Mouse (Mus musculus): ENCODE data around the gene Tmcc3. TPM values are rescaled to one million over a fixed set of nuclear protein-coding genes. Genes with fewer than 3 reads are reported as not detected.

Gene Tmcc3
- total RNA-seq, 2 experiments from 2014 or later, result 33.7 to 34.4 TPM

DNA sequence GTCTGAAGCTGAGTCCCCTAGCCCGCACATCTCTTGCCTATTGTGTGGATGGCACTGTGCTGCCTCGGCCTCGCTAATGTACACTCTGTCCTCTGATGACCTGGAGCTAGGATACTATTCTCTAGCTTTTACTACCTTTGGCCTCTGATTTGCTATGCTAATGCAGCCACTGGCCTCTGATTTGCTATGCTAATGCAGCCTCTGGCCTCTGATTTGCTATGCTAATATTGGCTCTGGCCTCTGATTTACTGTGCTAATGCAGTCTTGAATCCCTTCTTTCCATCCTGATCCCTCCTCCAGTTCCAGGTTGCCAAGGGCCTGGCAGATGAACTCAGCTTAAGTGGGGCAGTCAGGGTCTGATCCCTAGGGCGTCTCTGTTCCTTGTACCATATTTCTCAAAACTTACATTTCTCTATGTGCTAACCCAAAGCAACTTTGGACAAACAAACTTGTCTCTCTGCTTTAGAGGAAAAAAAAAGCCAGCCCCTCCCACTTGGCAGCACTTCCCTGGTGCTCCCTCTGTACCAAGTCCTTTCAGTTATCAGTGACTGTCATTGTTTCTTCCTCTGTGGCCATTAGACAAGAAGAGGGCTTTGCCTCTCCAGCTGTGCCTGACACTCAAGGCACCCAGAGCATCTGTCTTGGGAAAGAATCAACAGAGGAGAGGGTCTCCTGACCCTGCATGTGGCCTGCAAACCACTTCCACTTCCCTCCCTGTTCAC lies 237.9 kb downstream of the Tmcc3 start:
- DNase-seq, result peak; percentile 70

DNA sequence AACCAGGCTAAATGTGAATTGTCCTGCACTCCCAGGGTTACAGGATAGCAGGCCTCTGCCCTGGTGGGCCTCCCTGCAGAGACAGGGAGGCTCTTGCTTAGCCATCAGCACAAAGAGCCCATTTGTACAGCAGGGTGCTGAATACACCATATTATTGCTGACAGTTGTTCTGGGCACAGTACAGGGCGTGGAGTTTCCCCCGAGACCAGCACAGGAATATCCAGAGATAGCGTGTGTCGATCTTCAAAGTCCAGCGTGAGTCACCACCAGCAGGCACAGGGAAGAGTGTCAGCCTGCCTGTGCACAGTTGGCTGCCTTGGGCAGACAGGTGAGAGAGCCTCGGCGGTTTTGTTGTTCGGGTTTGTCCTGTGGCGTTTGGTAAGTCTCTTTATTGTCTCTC lies 238.9 kb downstream of the Tmcc3 start:
- no peak for DNase-seq

DNA sequence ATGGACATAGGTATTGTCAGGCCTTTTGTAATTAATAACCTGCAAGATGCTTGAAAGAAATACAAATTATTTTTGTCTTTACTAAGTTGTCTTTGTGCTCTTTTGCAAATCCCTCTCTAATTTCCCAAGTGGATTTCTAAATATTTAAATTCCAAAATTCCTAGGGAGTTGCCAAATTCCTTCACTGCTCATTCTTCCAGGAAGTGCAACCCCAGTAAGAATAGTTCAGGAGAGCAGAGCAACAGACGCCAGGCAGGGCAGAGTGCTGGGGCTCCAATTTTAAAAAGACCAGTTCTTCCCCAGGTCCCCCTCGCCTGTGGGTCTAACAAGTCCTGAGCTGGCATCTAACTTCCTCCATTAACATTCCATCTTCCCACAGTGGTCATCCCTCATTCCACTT lies 239.3 kb downstream of the Tmcc3 start:
- DNase-seq, result no peak

DNA sequence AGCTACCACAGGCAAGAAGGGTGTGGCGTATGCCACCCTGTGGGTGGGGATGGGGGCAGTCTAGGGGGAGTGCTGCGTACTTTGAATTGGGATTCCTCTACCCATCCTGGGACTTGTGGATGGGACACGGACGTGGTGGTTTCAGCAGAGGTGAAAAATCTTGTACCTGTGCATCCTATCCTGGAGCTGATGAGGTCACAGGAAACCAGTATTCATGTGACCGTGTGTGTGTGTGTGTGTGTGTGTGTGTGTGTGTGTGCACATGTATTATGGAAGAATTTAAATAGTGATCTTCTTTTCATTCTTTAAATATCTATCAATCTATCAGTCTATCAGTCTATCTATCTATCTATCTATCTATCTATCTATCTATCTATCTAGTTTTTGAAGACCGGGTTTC lies 239.8 kb downstream of the Tmcc3 start:
- no peak for DNase-seq

DNA sequence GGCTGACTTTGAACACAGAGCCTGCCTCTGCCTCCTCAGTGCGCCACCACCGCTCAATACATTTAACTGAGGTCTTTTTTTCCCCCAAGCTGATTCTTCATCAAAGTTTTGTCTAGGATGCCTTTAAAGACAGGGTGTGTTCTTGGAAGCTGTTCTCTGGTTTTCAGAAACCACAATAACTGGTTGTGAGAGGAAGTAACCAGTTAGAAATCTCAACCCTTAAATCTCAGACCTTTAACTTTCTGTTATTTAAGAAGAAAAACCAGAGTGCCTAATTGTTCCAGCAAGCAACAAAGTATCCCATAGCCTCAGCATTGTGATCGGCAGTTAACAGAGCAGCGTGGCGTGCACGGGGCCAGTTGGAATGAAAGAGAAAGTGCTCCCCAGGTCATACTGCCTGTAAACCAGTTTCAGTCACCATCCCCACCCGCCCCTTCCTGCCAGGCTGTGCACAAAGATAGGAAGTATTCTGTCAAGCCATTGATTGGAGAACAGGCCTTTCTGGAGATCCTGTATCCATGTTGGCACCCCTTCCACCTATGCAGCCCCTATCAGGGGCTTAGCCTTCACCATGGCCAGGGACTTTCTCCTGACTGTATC lies 240.3 kb downstream of the Tmcc3 start:
- DNase-seq, result no peak

DNA sequence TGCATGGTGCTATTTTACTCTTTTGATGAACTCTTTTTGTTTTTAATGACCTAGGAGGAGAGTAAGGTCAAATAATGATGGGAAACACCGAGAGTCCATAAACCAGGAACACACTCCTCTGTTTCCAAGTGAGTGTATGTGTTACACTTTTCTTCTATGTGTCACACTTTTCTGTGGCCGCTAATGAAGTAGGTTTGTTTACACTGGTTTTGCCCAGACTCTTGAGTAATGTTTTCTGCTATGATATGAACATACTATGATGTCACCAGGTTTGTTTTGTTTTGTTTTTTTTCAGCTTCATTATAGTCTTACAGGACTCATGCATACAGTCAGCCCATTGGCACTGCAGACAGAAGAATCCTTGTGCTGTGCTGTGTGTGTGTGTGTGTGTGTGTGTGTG lies 243.6 kb downstream of the Tmcc3 start:
- no peak for DNase-seq

DNA sequence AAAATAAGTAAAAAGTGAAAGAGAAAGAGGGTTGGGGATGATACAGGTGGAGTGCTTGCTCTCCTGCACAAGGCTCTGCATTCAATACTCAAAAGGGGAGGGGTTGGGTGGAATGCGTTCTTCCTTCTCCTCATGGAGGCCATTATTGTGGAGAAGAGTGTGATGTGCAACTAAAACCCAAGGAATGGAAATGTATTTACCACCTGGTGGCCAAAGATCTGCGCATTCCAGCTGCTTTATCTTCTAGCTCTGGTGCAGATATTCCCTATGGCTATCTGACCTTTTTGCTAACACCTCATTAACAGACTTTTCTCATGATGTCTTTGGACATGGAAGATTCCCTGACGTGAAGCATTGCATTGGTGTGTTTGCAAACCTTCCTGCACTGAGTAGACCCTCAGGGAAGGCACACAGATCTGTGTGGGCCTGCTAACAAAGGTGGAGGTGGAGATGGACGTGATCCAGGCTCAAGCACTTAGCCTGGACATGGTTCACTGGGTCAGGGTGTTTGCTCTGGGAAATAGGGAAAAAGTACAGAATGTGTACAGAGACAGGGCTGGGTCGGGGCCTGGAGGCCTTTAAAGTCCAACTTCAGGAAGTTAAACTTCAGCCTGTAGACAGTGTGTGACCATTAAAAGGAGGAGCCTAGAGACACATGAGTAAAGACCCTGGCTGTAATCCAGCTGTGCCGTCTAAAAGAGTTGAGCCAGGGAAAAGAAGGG lies 245.8 kb downstream of the Tmcc3 start:
- no peak for DNase-seq

DNA sequence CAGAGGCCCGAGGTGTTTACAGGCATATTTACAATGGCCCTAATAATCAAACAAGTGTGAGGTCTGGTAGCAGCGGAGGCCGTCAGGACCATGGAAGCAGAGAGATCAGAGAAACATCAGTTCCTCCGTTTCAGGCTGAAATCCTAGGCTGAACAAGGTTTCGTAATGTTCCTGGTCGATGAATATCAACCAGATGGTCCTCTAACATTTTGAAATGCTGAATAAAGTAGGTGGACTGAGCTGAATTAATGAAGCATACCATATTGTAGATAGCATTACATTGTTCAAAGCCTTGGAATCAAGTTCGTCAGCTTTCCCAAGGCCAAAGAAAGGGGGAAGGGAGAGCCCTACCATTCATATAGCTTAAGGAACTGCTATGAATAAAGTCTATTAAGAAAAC lies 247.1 kb downstream of the Tmcc3 start:
- no peak for DNase-seq

DNA sequence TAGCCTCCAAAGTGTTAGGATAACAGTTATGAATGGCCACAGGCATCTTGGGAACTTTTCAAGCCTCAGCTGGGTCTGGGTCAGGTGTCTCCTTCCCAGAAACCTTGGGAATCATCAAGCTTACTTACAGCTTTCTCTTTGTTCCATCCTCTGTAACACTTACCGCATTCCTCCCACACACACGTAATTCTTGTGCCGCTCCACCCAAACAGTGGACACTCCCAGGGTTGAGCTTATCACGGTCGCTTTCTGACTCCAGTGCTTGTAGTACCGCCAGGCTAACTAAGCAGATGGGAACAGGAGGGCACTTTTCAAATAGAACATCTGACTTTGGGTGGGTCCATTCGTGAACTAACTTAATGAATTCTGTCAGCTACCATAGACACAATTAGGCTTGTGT lies 249.6 kb downstream of the Tmcc3 start:
- no peak for DNase-seq

DNA sequence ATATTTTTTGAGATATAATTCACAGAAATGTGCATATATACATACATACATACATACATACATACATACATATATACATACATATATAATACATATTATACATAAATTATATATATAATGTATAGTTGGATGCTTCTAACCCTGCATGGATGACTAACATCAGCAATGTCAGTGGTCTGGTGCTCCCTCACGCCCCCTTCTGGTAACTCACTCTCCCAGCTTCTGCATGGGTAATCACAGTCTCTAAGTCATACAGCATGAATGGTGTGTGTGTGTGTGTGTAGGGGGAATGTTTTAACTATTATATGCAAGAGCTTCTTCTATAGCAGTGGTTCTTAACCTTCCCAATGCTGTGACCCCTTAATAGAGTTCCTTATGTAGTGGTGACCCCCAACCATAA lies 250.4 kb downstream of the Tmcc3 start:
- peak; percentile 66 for DNase-seq

DNA sequence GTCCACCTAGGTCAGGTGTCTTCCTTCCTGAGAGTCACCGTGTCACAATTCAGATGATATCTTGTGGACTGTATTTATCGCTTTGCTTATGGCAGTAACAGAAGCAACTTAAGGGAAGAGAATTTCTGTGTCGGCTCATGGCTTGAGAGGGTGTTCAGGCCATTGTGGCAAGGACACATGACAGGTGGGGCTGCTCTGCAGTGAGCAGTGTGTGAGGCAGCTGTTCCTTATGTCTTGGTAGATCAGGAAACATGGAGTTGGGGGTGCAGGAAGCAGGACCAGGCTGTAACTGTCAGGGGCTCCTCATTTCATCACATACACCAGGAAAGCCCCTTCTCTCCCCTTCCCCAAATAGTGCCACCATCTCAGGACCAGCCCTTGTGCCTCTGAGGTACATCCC lies 251.2 kb downstream of the Tmcc3 start:
- no peak for DNase-seq

DNA sequence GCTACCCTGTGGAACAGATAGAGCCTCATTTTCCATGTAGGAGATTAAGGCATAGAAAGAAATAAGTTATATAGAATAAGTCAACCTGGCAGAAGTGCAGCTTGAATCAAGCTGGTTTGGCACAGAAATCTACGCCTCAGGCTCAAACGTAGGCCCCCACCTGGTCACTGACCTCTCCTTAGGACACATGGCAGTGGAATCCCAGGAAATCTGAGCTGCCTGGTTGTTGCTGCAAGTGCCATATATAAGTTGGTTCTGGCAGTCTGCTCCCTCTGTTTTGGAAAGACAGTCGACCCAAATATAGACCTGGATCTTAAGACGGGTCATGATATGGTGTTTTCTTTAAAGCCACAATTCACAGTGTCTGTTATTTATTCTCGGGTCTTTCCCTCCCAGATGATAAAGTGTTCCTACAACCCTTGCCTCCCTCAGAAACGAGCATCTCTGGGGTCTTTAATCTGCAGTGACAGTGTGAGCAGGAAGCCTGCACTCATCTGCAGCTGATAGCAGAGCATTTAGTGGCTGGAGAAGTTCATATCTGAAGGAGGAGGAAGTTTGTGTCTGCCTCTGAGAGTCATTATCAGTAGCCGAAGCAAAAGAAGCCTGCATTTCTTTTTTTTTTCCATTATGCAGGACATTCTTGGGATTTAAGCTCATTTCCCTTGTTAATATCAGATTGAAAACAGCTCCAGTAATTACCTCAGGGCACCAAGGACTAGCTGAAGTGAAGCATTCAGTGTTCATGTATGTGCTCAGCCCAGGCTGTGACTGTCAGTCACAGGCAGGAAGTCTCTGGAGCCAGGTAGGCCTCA lies 253.9 kb downstream of the Tmcc3 start:
- no peak for DNase-seq

DNA sequence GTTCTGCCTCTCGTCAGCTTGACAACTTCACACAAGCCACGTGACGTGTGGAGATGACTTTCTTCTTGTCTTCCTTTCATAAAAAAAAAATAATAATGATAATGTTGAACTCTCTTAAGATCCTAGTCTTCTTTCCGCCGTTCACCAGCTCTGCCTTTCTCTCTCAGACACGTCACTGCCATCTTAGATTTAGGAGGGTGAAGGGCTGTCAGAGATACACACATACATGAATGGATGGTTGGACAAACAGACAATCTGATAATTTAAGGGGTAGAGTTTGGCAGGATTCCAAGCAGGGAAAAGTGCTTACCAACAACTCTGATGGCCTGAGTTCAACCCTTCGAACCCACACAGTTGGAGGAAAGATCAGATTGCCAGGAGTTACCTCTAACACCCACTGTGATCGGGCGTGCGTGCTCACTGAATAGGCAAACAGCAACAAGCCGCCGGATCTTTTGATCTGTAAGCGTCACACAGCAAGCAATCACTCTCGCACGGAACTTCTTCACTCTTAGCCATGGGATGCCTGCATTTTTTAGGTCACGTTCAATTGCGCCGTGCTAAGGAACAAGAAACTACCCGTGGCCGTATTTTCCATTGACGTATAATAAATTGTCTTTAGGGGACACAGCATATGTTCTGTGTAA lies 254.6 kb downstream of the Tmcc3 start:
- DNase-seq, result no peak

DNA sequence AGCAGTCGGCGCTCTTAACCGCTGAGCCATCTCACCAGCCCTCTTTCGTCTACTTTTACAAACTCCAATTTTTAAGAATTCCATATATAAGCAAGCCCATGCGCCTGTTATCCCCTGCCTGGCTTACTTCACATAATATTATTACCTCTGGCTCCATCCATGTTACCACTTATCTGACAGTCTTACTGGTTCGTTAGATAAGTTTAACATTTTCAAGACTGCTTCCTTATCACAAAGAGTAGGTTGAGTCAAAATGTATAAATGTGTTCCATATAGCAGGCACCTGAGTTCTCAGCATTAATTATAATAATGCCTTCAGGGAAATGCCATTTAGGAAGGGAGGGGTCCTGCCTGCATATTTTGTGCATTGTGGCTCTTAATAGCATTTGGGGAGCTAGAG lies 255.5 kb downstream of the Tmcc3 start:
- DNase-seq, result no peak

DNA sequence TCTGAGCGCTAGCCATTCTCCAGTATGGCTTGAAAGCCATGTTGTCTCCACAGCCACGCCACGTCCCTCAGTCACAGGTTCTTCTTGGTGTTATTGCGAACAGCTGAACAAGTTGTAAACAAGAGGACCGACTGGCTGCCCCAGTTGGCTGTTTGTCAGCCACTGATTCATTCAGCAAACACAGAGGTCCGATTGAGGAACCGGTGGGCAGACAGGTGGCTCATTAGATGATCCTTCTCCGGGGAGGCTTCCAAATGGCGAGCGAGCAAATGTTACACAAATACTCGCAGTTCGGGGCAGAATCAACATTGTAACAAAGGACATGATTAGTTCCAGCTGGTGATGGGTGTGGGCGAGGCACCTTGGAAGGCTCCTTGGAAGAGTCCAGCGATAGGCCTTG lies 256.2 kb downstream of the Tmcc3 start:
- DNase-seq, result no peak

DNA sequence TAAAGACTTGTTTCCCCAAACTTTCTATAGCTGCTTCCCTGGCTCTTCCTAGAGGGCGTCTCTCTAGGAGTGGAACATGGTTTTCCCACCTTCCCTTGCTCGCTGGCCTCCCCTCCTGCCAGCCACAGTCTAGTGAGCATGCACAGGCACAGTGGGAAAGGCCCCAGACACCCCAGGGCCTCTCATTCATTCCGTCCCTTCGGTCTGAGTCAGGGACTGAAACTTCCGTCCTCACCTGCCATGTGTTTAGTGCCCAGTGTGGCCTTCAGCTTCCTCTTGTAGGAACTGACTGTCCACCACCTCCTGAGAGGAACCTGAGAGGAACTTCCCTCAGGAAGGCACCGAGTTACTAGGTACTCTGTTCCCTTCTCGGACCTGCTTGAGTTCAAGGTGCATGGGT lies 257.1 kb downstream of the Tmcc3 start:
- DNase-seq, result no peak

DNA sequence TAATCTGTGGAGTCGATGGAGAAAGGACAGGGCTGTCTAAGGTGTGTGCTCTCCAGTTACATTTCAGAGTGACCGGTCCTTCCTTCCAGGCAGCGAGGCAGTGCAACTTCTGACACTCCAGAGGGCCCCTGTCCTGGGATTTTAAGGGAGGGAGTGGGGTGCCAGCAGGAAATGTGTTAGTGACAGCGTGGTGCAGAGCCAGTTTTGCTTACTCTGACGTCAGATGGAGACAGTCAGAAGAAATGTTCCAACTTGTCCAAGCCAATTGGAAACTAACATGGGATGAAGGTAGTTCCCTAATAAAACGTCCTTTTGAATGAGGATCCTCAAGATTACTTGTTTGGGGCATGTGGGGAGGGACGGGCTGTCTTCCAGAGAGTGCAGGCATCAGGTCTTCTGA lies 258.0 kb downstream of the Tmcc3 start:
- no peak for DNase-seq

DNA sequence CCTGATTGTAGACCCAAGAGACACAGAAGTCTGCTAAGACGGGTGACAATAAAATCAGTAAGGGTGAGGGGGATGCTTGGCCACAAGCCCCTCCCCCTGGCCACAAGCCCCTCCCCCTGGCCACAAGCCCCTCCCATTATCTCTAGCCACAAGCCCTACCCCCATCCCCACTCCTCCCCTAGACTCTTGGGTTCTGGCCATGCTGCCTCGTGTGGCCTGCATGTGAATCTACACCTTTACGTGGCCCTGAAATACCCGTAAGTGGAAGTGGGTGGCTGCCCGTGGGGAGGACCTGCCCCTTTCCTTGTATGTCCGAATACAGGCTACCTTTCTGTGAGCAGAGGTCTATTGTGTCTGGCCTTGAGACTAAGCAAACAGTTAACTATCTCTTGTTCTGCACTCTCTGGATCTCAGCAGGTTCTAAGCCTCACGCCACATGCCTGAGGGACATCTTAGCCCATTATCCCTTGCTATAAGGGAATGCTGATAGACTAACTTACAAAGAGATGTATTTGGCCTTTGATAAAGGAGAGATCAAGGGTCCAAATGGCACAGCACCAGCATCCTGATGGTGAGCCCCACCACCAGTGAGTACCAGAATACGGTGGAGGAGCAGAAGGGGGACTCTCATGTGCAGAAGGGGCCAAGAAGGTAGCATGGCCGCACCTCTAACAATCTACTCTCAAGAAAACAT lies 260.3 kb downstream of the Tmcc3 start:
- no peak for DNase-seq

DNA sequence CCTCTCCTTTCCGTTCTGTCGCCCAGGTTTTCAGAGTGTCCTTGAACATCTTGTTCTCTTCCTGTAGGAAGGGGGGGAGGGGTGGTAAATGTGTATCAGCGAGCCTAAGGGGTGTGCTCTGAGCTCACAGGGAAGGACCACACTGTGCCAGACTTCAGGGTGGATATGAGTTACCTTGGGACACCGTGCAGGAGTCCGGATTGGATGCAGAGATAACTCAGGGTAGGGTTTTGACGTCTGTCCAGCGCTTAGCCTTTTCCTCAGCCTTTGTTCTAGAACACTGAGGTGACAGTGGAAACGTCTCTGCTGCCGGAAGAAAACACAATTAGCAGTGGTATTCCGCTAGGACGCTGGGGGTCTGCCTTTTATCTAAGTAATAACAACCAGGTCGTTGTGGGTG lies 261.0 kb downstream of the Tmcc3 start:
- no peak for DNase-seq

DNA sequence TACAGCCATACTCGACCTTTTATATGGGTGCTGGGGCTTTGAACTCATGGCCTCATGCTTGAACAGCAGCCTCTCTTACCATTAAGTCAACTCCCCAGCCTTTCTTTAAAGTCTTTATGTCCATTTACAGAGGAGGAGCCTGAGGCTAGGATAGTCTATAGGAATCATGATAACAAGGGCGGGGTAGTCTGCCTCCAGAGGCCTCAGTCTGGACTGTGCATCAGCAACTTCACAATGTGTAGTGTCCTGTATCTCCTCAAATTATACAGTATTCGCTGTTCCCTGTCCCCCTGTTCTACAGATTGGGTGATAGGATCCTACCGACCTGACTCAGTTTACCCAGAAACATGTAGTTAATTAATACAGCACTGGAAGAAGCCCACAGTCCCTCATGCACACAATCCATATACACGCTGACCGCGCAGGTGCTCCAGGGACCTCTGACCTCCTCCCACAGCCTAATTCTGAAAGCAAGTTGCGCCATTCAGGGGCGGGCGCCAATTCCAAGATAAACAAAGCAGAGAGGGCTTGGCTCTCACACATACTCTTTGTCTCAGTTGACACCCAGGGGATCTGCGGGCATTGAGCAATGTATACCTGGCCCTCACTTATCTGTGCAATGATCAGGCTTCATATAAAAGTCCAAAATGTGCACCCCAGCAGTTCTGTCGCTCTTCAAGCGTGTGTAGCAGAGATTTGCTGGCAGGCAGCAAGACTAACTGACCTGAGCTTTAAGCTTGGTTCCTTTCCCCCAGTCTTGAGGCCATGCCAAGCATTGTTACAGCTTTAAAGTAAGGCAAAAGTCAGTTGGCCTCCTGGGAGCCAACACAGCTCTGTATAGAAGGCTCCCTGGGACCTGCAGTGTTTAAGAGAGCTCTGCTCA lies 262.9 kb downstream of the Tmcc3 start:
- DNase-seq, result peak; percentile 77

DNA sequence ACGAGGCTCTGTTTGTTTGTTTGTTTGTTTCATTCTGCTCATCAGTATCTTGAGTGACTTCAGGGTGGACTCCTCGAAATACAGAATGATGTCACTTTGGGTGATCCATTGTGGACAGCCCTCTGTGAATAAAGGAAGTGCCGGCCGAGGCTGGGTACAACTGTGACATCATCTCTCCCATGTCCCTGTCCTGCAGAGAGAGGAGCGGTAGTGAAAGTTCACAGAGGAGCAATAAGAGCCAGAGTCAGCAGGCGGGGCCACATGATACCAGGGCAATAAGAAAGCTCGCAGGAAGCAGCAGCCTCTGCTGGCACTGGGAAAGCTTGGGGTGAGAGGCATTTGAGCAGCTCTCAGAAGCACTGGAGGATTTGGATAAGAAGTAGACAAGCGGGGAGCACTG lies 264.2 kb downstream of the Tmcc3 start:
- peak; percentile 57 for DNase-seq

All from adrenal gland, postnatal 10 days (tissue).